Mouse (Mus musculus) limb, embryonic 13.5 days (tissue): ENCODE results near the gene Camk1d. TPM values are rescaled to one million over a fixed set of nuclear protein-coding genes. Genes with fewer than 3 reads are reported as not detected.

ENCODE experiments used
- ATAC-seq: fragments of 200-750 bp; cut with Nextera tagmentation; 2 replicates; pipeline ENCODE4 v1.8.0; 2017; ENCODE audit warnings: low read depth, moderate number of reproducible peaks, moderate TSS enrichment; ENCODE audit not compliant: low FRiP score
- H3K27ac ChIP-seq: fragments of 300-500 bp; sonication (generic); 2 replicates; pipeline ENCODE4 v1.5.1; 2015; ENCODE audit warnings: inconsistent platforms, mild to moderate bottlenecking, moderate library complexity
- H3K27me3 ChIP-seq: fragments of 300-500 bp; sonication (generic); 2 replicates; pipeline ENCODE4 v1.6.1; 2015; ENCODE audit warnings: mild to moderate bottlenecking, inconsistent platforms
- H3K36me3 ChIP-seq: fragments of 300-500 bp; sonication (generic); 2 replicates; pipeline ENCODE4 v1.6.1; 2015; ENCODE audit warnings: inconsistent platforms, mild to moderate bottlenecking, moderate library complexity
- H3K4me1 ChIP-seq: fragments of 300-500 bp; sonication (generic); 2 replicates; pipeline ENCODE4 v1.6.1; 2015; ENCODE audit warnings: inconsistent platforms
- H3K4me2 ChIP-seq: fragments of 300-500 bp; sonication (generic); replicated peaks from 2 replicates; pipeline ENCODE4 v1.6.1; 2015; ENCODE audit warnings: inconsistent platforms, mild to moderate bottlenecking, moderate library complexity
- H3K4me3 ChIP-seq: fragments of 300-500 bp; sonication (generic); 2 replicates; pipeline ENCODE4 v1.5.1; 2015; ENCODE audit warnings: moderate library complexity, mild to moderate bottlenecking, inconsistent platforms
- H3K9ac ChIP-seq: fragments of 300-500 bp; sonication (generic); 2 replicates; pipeline ENCODE4 v1.6.1; 2015; ENCODE audit warnings: mild to moderate bottlenecking, inconsistent platforms
- H3K9me3 ChIP-seq: fragments of 300-500 bp; sonication (generic); 2 replicates; pipeline ENCODE4 v1.6.1; 2016; ENCODE audit warnings: inconsistent platforms
- whole genome bisulfite sequencing: fragments of 180-500 bp; shearing (Covaris S2); methylation state at CpG from one replicate; pipeline ENCODE4 v1.1.7; 2015; 5-methylcytosine and 5-hydroxymethylcytosine counted together
- polyA plus RNA-seq: library from polyadenylated mRNA; unstranded; fragments of >200 nt; fragmentation: Nextera tagmentation; extraction: Ambion mirVana; gene quantifications from 2 replicates; pipeline ENCODE4 v1.2.1, GENCODE M21; 2015

Camk1d gene
- polyA plus RNA-seq, 1 experiment from 2014 or later, result 2.9 TPM

DNA sequence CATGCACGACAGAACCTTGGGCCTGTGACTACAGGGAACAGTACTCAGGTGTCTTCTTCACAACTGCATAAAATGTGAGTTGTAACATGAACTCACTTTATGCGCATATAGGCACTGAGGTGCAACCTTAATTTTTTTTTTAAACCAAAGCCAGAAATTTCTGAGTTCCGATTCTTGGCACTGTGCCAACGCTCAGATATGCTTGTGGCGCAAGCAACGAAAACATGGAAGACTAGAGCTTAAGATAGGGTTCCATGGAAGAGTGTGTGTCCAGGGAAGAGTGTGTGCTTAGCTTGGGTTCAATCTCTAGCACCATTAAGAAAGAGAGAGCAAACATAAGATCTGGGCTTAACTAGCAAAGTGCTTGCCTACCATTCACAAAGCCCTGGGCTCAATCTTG, 62.2 kb downstream of the Camk1d start:
- H3K9ac ChIP-seq, result no peak overlapping the region
- no peak for ATAC-seq
- H3K27me3 ChIP-seq, result no peaks in the 10 kb centered on the region
- no peak overlapping the region for H3K4me3 ChIP-seq
- WGBS, result 80% methylated on average over 6 of the region's 6 CpGs
- H3K36me3 ChIP-seq, result no peaks in the 10 kb centered on the region
- H3K4me2 ChIP-seq, result no peak overlapping the region
- no peaks in the 10 kb centered on the region for H3K4me1 ChIP-seq
- H3K27ac ChIP-seq, result no peak overlapping the region
- no peaks in the 10 kb centered on the region for H3K9me3 ChIP-seq

- WGBS, result 70% methylated on average over 10 of the region's 10 CpGs
- no peak overlapping the region for H3K4me3 ChIP-seq
- H3K9ac ChIP-seq, result no peak overlapping the region
- no peak overlapping the region for H3K27ac ChIP-seq
- no peaks in the 10 kb centered on the region for H3K36me3 ChIP-seq
- no peaks in the 10 kb centered on the region for H3K9me3 ChIP-seq
- ATAC-seq, result no peak
- no peaks in the 10 kb centered on the region for H3K27me3 ChIP-seq
- H3K4me1 ChIP-seq, result no peaks in the 10 kb centered on the region
- no peak overlapping the region for H3K4me2 ChIP-seq
Observed at GRCm38 (mm10) chr2:5651285-5651870, 62.9 kb downstream of the Camk1d start.

DNA sequence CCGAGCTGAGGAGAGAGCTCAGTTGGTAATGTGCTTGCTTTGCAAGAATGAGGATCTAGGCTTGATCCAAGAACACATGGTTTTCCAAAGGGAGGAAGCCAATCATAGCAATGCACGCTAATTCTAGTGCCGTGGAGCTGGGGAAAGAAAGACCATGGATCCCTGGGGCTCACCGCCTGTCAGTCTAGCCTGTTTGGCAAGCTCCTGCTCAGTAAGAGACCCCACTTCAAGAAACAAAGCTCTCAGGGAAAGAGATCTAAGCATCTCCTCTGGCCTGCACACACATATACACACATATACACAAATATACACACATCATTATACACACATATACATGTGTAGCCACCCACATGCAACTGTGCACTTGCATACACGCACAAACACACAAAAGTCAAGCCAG, 65.1 kb downstream of the Camk1d start:
- Histone ChIP-seq H3K27ac (no peak overlapping the region), H3K4me1 (no peaks in the 10 kb centered on the region), H3K4me3 (no peak overlapping the region), H3K4me2 (no peak overlapping the region), H3K9ac (no peak overlapping the region), H3K27me3 (no peaks in the 10 kb centered on the region), H3K36me3 (no peaks in the 10 kb centered on the region), H3K9me3 (no peaks in the 10 kb centered on the region)
- ATAC-seq, result no peak
- 75% methylated on average over 5 of the region's 5 CpGs for WGBS

GRCm38 (mm10) chr2:5648764-5649163, 65.6 kb downstream of the Camk1d start:
- no peak for ATAC-seq
- Histone ChIP-seq H3K9me3 (no peaks in the 10 kb centered on the region), H3K4me1 (no peaks in the 10 kb centered on the region), H3K36me3 (no peaks in the 10 kb centered on the region), H3K4me3 (no peak overlapping the region), H3K27me3 (no peaks in the 10 kb centered on the region), H3K27ac (no peak overlapping the region), H3K9ac (no peak overlapping the region), H3K4me2 (no peak overlapping the region)
- 79% methylated on average over 6 of the region's 6 CpGs for WGBS

GRCm38 (mm10) chr2:5646322-5646721, 68.0 kb downstream of the Camk1d start:
- no peaks in the 10 kb centered on the region for H3K27me3 ChIP-seq
- WGBS, result 73% methylated on average over 5 of the region's 5 CpGs
- no peaks in the 10 kb centered on the region for H3K36me3 ChIP-seq
- H3K27ac ChIP-seq, result no peak overlapping the region
- no peak overlapping the region for H3K4me3 ChIP-seq
- H3K4me2 ChIP-seq, result no peak overlapping the region
- H3K4me1 ChIP-seq, result no peaks in the 10 kb centered on the region
- no peak for ATAC-seq
- H3K9me3 ChIP-seq, result no peaks in the 10 kb centered on the region
- H3K9ac ChIP-seq, result no peak overlapping the region

- no peaks in the 10 kb centered on the region for H3K36me3 ChIP-seq
- WGBS, result 68% methylated on average over 2 of the region's 2 CpGs
- no peaks in the 10 kb centered on the region for H3K9me3 ChIP-seq
- H3K4me1 ChIP-seq, result peaks cover 4% of the 10 kb centered on the region; the same call in 1 of the 2 replicates
- H3K4me3 ChIP-seq, result no peak overlapping the region
- H3K9ac ChIP-seq, result no peak overlapping the region
- no peak overlapping the region for H3K27ac ChIP-seq
- no peak overlapping the region for H3K4me2 ChIP-seq
- no peaks in the 10 kb centered on the region for H3K27me3 ChIP-seq
- no peak for ATAC-seq
Observed at GRCm38 (mm10) chr2:5645584-5645983, 68.7 kb downstream of the Camk1d start.

GRCm38 (mm10) chr2:5643937-5644336, 70.4 kb downstream of the Camk1d start:
- Histone ChIP-seq H3K9me3 (no peaks in the 10 kb centered on the region), H3K4me2 (no peak overlapping the region), H3K4me3 (no peak overlapping the region), H3K9ac (no peak overlapping the region), H3K27ac (no peak overlapping the region), H3K27me3 (no peaks in the 10 kb centered on the region), H3K4me1 (peaks cover 17% of the 10 kb centered on the region), H3K36me3 (no peaks in the 10 kb centered on the region)
- no peak for ATAC-seq
- WGBS, result 74% methylated on average over 3 of the region's 3 CpGs

GRCm38 (mm10) chr2:5643226-5643625, 71.1 kb downstream of the Camk1d start:
- Histone ChIP-seq H3K36me3 (no peaks in the 10 kb centered on the region), H3K4me3 (no peak overlapping the region), H3K27me3 (no peaks in the 10 kb centered on the region), H3K4me1 (peaks cover 17% of the 10 kb centered on the region), H3K27ac (no peak overlapping the region), H3K9me3 (no peaks in the 10 kb centered on the region), H3K4me2 (no peak overlapping the region), H3K9ac (no peak overlapping the region)
- ATAC-seq, result no peak
- 41% methylated on average over 7 of the region's 7 CpGs for WGBS

- ATAC-seq, result no peak
- 44% methylated on average over 5 of the region's 5 CpGs for WGBS
- Histone ChIP-seq H3K4me3 (no peak overlapping the region), H3K27ac (no peak overlapping the region), H3K4me1 (peaks cover 17% of the 10 kb centered on the region), H3K36me3 (no peaks in the 10 kb centered on the region), H3K9ac (no peak overlapping the region), H3K9me3 (no peaks in the 10 kb centered on the region), H3K27me3 (no peaks in the 10 kb centered on the region), H3K4me2 (no peak overlapping the region)
Observed at GRCm38 (mm10) chr2:5642624-5643023, 71.7 kb downstream of the Camk1d start.

GRCm38 (mm10) chr2:5641678-5642077, 72.6 kb downstream of the Camk1d start:
- Histone ChIP-seq H3K4me2 (no peak overlapping the region), H3K27me3 (no peaks in the 10 kb centered on the region), H3K4me3 (no peak overlapping the region), H3K9ac (no peak overlapping the region), H3K4me1 (peaks cover 17% of the 10 kb centered on the region), H3K36me3 (no peaks in the 10 kb centered on the region), H3K9me3 (no peaks in the 10 kb centered on the region), H3K27ac (no peak overlapping the region)
- 64% methylated on average over 5 of the region's 5 CpGs for WGBS
- ATAC-seq, result no peak

- Histone ChIP-seq H3K9ac (no peak overlapping the region), H3K27me3 (no peaks in the 10 kb centered on the region), H3K4me1 (peaks cover 17% of the 10 kb centered on the region), H3K9me3 (no peaks in the 10 kb centered on the region), H3K27ac (no peak overlapping the region), H3K36me3 (no peaks in the 10 kb centered on the region), H3K4me2 (no peak overlapping the region), H3K4me3 (no peak overlapping the region)
- 73% methylated on average over 5 of the region's 5 CpGs for WGBS
- ATAC-seq, result no peak
Observed at GRCm38 (mm10) chr2:5640586-5640985, 73.7 kb downstream of the Camk1d start.

GRCm38 (mm10) chr2:5636801-5637742, 77.2 kb downstream of the Camk1d start:
- Histone ChIP-seq H3K4me1 (peaks cover 23% of the 10 kb centered on the region), H3K36me3 (no peaks in the 10 kb centered on the region), H3K4me2 (no peak overlapping the region), H3K9ac (no peak overlapping the region), H3K27ac (no peak overlapping the region), H3K27me3 (no peaks in the 10 kb centered on the region), H3K4me3 (no peak overlapping the region), H3K9me3 (no peaks in the 10 kb centered on the region)
- WGBS, result 85% methylated on average over 14 of the region's 14 CpGs
- ATAC-seq, result no peak
